Mouse (Mus musculus): ENCODE data around the gene Vamp3. TPM values are rescaled to one million over a fixed set of nuclear protein-coding genes. Genes with fewer than 3 reads are reported as not detected.

The Vamp3 gene
- polyA plus RNA-seq, 1 experiment from 2014 or later, result 131 TPM

- H3K27ac ChIP-seq (replicated peaks), result no peak overlapping the region
- no peaks in the 10 kb centered on the region for H3K9me3 ChIP-seq (replicated peaks)
- WGBS, result 95% methylated on average over 13 of the region's 13 CpGs
- no peak for DNase-seq (ENCODE audit: low spot score)
- H3K36me3 ChIP-seq, result peaks cover 100% of the 10 kb centered on the region
- H3K4me1 ChIP-seq, result no peaks in the 10 kb centered on the region
- no peaks in the 10 kb centered on the region for H3K27me3 ChIP-seq (ENCODE audit: low read depth, poor library complexity, severe bottlenecking)
- H3K4me3 ChIP-seq, result no peak overlapping the region
These were observed 24.2 kb upstream of the Vamp3 start for GRCm38 (mm10) chr4:151081977-151082376.

GRCm38 (mm10) chr4:151081355-151081754, 23.6 kb upstream of the Vamp3 start:
- H3K9me3 ChIP-seq (replicated peaks), result no peaks in the 10 kb centered on the region
- no peaks in the 10 kb centered on the region for H3K4me1 ChIP-seq
- H3K27ac ChIP-seq (replicated peaks), result no peak overlapping the region
- no peak overlapping the region for H3K4me3 ChIP-seq
- DNase-seq (ENCODE audit: low spot score), result no peak
- H3K27me3 ChIP-seq (ENCODE audit: low read depth, poor library complexity, severe bottlenecking), result no peaks in the 10 kb centered on the region
- 87% methylated on average over 2 of the region's 2 CpGs for WGBS
- peaks cover 100% of the 10 kb centered on the region for H3K36me3 ChIP-seq

GRCm38 (mm10) chr4:151074817-151075216, 17.1 kb upstream of the Vamp3 start:
- Histone ChIP-seq H3K9me3 (replicated peaks) (no peaks in the 10 kb centered on the region), H3K27ac (replicated peaks) (no peak overlapping the region), H3K36me3 (peaks cover 100% of the 10 kb centered on the region), H3K4me1 (peaks cover 2% of the 10 kb centered on the region; the same call in 1 of the 2 replicates), H3K4me3 (no peak overlapping the region), H3K27me3 (ENCODE audit: low read depth, poor library complexity, severe bottlenecking) (no peaks in the 10 kb centered on the region)
- DNase-seq (ENCODE audit: low spot score), result no peak
- WGBS, result 97% methylated on average over 15 of the region's 15 CpGs

GRCm38 (mm10) chr4:151073108-151073744, 15.5 kb upstream of the Vamp3 start:
- no peak overlapping the region for H3K4me3 ChIP-seq
- peaks cover 2% of the 10 kb centered on the region; the same call in 1 of the 2 replicates for H3K4me1 ChIP-seq
- H3K36me3 ChIP-seq, result peaks cover 100% of the 10 kb centered on the region
- H3K27me3 ChIP-seq (ENCODE audit: low read depth, poor library complexity, severe bottlenecking), result no peaks in the 10 kb centered on the region
- no peaks in the 10 kb centered on the region for H3K9me3 ChIP-seq (replicated peaks)
- DNase-seq (ENCODE audit: low spot score), result peak; percentile 62
- no peak overlapping the region for H3K27ac ChIP-seq (replicated peaks)
- 59% methylated on average over 13 of the region's 13 CpGs for WGBS

GRCm38 (mm10) chr4:151070962-151071361, 13.2 kb upstream of the Vamp3 start:
- Histone ChIP-seq H3K27ac (replicated peaks) (no peak overlapping the region), H3K36me3 (peaks cover 97% of the 10 kb centered on the region), H3K4me3 (no peak overlapping the region), H3K9me3 (replicated peaks) (no peaks in the 10 kb centered on the region), H3K27me3 (ENCODE audit: low read depth, poor library complexity, severe bottlenecking) (no peaks in the 10 kb centered on the region), H3K4me1 (peaks cover 2% of the 10 kb centered on the region; the same call in 1 of the 2 replicates)
- no peak for DNase-seq (ENCODE audit: low spot score)
- WGBS, result 88% methylated on average over 7 of the region's 7 CpGs

GRCm38 (mm10) chr4:151068751-151069150, 11.0 kb upstream of the Vamp3 start:
- Histone ChIP-seq H3K27me3 (ENCODE audit: low read depth, poor library complexity, severe bottlenecking) (no peaks in the 10 kb centered on the region), H3K4me1 (no peaks in the 10 kb centered on the region), H3K4me3 (no peak overlapping the region), H3K36me3 (peaks cover 94% of the 10 kb centered on the region), H3K27ac (replicated peaks) (no peak overlapping the region), H3K9me3 (replicated peaks) (no peaks in the 10 kb centered on the region)
- no peak for DNase-seq (ENCODE audit: low spot score)
- WGBS, result 78% methylated on average over 4 of the region's 4 CpGs

- 97% methylated on average over 4 of the region's 4 CpGs for WGBS
- no peak overlapping the region for H3K27ac ChIP-seq (replicated peaks)
- no peaks in the 10 kb centered on the region for H3K27me3 ChIP-seq (ENCODE audit: low read depth, poor library complexity, severe bottlenecking)
- H3K4me3 ChIP-seq, result no peak overlapping the region
- H3K36me3 ChIP-seq, result peaks cover 54% of the 10 kb centered on the region
- no peak for DNase-seq (ENCODE audit: low spot score)
- peaks cover 21% of the 10 kb centered on the region for H3K4me1 ChIP-seq
- H3K9me3 ChIP-seq (replicated peaks), result no peaks in the 10 kb centered on the region
These were observed 1.8 kb upstream of the Vamp3 start for GRCm38 (mm10) chr4:151059566-151059965.

- Histone ChIP-seq H3K36me3 (peaks cover 54% of the 10 kb centered on the region), H3K4me3 (peak overlapping the region; percentile 97), H3K27me3 (ENCODE audit: low read depth, poor library complexity, severe bottlenecking) (no peaks in the 10 kb centered on the region), H3K4me1 (peaks cover 21% of the 10 kb centered on the region), H3K27ac (replicated peaks) (peak overlapping the region; percentile 92), H3K9me3 (replicated peaks) (no peaks in the 10 kb centered on the region)
- DNase-seq (ENCODE audit: low spot score), result no peak
- WGBS, result 84% methylated on average over 4 of the region's 4 CpGs
These were observed 871 bp upstream of the Vamp3 start for GRCm38 (mm10) chr4:151058634-151059033.

- H3K4me1 ChIP-seq, result peaks cover 1% of the 10 kb centered on the region
- H3K4me3 ChIP-seq, result no peak overlapping the region
- no peak for DNase-seq (ENCODE audit: low spot score)
- peaks cover 81% of the 10 kb centered on the region for H3K36me3 ChIP-seq
- no peaks in the 10 kb centered on the region for H3K9me3 ChIP-seq (replicated peaks)
- H3K27ac ChIP-seq (replicated peaks), result no peak overlapping the region
- no peaks in the 10 kb centered on the region for H3K27me3 ChIP-seq (ENCODE audit: low read depth, poor library complexity, severe bottlenecking)
- 92% methylated on average over 1 of the region's 1 CpGs for WGBS
These were observed 6.6 kb downstream of the Vamp3 start for GRCm38 (mm10) chr4:151051162-151051561.

GRCm38 (mm10) chr4:151046524-151046923, 11.2 kb downstream of the Vamp3 start:
- H3K4me3 ChIP-seq, result no peak overlapping the region
- no peaks in the 10 kb centered on the region for H3K9me3 ChIP-seq (replicated peaks)
- no peak for DNase-seq (ENCODE audit: low spot score)
- peaks cover 19% of the 10 kb centered on the region for H3K4me1 ChIP-seq
- H3K27ac ChIP-seq (replicated peaks), result no peak overlapping the region
- H3K27me3 ChIP-seq (ENCODE audit: low read depth, poor library complexity, severe bottlenecking), result peaks cover 17% of the 10 kb centered on the region; the same call in 1 of the 2 replicates
- 90% methylated on average over 3 of the region's 3 CpGs for WGBS
- H3K36me3 ChIP-seq, result peaks cover 49% of the 10 kb centered on the region

GRCm38 (mm10) chr4:151044944-151045570, 12.7 kb downstream of the Vamp3 start:
- WGBS, result 3% methylated on average over 21 of the region's 21 CpGs
- Histone ChIP-seq H3K27ac (replicated peaks) (peak overlapping the region; percentile 85), H3K9me3 (replicated peaks) (no peaks in the 10 kb centered on the region), H3K4me1 (peaks cover 19% of the 10 kb centered on the region), H3K27me3 (ENCODE audit: low read depth, poor library complexity, severe bottlenecking) (peaks cover 17% of the 10 kb centered on the region; the same call in 1 of the 2 replicates), H3K36me3 (peaks cover 36% of the 10 kb centered on the region), H3K4me3 (peak overlapping the region; percentile 75)
- DNase-seq (ENCODE audit: low spot score), result no peak

GRCm38 (mm10) chr4:151044037-151044943, 13.5 kb downstream of the Vamp3 start, which contains the start of gene Per3:
Per3 (minus strand) TSS chr4:151044665.
- under 1% methylated on average over 79 of the region's 79 CpGs for WGBS
- Histone ChIP-seq H3K27ac (replicated peaks) (peak within 1 kb of the TSS; percentile 85), H3K27me3 (ENCODE audit: low read depth, poor library complexity, severe bottlenecking) (peaks cover 17% of the 10 kb centered on the region; the same call in 1 of the 2 replicates), H3K4me1 (peaks cover 19% of the 10 kb centered on the region), H3K36me3 (peaks cover 29% of the 10 kb centered on the region), H3K9me3 (replicated peaks) (no peaks in the 10 kb centered on the region), H3K4me3 (peak within 1 kb of the TSS; percentile 75)
- DNase-seq (ENCODE audit: low spot score), result peak; percentile 96
